Mouse (Mus musculus): ENCODE results near the gene Pappa2. TPM values are rescaled to one million over a fixed set of nuclear protein-coding genes. Genes with fewer than 3 reads are reported as not detected.

Gene Pappa2
- polyA plus RNA-seq, 1 experiment from 2014 or later, result 0.14 TPM

DNA sequence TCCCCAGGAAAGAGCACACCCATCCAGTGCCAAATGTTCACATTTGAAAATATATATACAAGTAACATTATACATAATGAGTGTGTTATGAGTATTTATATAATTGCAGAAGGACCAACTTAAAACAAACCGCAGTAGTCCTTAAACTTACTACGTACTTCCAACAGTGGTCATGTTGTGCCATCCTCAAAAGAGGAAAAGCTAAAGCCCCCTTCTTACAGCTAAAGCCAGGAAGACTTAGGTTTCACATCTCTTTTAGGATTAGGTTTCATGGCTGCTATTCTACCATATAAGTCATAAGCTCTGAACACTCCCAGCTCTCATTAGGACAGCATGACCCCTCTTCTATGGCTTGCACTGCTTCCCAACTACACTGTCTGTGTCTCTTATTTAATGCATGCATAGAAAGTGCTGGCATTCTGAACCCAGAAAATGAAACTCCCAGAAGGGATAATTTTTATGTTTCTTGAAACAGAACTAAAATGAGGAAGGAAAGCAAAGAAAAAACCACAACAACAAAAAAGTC lies 105.7 kb downstream of the Pappa2 start:
- H3K4me1 ChIP-seq (ENCODE audit: control insufficient read depth, insufficient read depth, low read length), result no peaks in the 10 kb centered on the region
- no peaks in the 10 kb centered on the region for H3K27me3 ChIP-seq (ENCODE audit: control insufficient read depth, insufficient read depth, low read length)
- no peak overlapping the region for H3K4me2 ChIP-seq
- no peak for ATAC-seq (replicated peaks; ENCODE audit: insufficient number of reproducible peaks, low FRiP score, low TSS enrichment)
- H3K4me3 ChIP-seq (ENCODE audit: low read depth, low read length), result no peak overlapping the region
- WGBS (ENCODE audit: insufficient replicate concordance), result 86% methylated on average over 2 of the region's 2 CpGs
- H3K27ac ChIP-seq (ENCODE audit: low read depth, low read length), result no peak overlapping the region
- H3K9me3 ChIP-seq (replicated peaks; ENCODE audit: control insufficient read depth, low read length), result no peaks in the 10 kb centered on the region
- no peak overlapping the region for H3K9ac ChIP-seq (ENCODE audit: low read depth, low read length)
- H3K36me3 ChIP-seq (ENCODE audit: control insufficient read depth, insufficient read depth, low read length), result no peaks in the 10 kb centered on the region

DNA sequence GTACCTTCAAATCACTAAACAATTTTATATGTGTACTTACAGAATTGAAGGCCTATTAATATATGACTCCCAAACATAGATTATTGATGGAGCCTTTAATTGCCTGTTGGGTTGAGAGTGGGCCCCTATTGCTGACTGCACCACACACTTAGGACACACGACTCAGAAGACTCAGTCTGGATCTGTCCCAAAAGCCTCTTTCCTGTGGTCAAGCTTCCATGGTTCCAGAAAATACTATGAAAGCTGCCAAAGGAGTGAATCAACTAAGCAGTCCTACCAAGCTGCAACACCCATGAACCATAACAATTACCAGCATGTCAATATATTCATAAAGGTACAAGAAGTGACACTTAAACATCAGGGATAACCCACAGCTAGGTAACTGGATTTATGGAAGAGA lies 106.7 kb downstream of the Pappa2 start:
- Histone ChIP-seq H3K9ac (ENCODE audit: low read depth, low read length) (no peak overlapping the region), H3K4me1 (ENCODE audit: control insufficient read depth, insufficient read depth, low read length) (no peaks in the 10 kb centered on the region), H3K4me2 (no peak overlapping the region), H3K27ac (ENCODE audit: low read depth, low read length) (no peak overlapping the region), H3K9me3 (replicated peaks; ENCODE audit: control insufficient read depth, low read length) (no peaks in the 10 kb centered on the region), H3K36me3 (ENCODE audit: control insufficient read depth, insufficient read depth, low read length) (no peaks in the 10 kb centered on the region), H3K27me3 (ENCODE audit: control insufficient read depth, insufficient read depth, low read length) (no peaks in the 10 kb centered on the region), H3K4me3 (ENCODE audit: low read depth, low read length) (no peak overlapping the region)
- no peak for ATAC-seq (replicated peaks; ENCODE audit: insufficient number of reproducible peaks, low FRiP score, low TSS enrichment)
- WGBS (ENCODE audit: insufficient replicate concordance), result 76% methylated on average over 1 of the region's 1 CpGs

DNA sequence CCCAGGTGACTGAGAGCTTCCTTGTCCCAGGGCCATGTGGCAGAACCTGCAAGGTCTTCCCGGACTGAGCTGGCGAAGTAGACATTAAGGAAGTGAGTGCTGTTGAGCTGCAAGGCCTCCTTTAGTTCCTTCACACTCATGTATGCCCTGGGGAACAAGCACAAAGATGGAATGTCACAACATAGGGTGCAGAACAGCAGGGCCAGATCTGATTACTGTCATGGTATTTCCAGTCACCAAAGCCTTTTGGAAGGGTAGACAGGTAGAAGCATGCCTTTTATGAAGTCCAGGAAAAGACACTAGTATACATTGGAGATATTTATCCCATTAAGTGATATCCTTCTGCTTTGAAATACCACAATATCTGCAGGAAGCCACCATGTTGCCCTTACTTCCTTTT lies 108.9 kb downstream of the Pappa2 start:
- Histone ChIP-seq H3K9me3 (replicated peaks; ENCODE audit: control insufficient read depth, low read length) (no peaks in the 10 kb centered on the region), H3K4me3 (ENCODE audit: low read depth, low read length) (no peak overlapping the region), H3K4me1 (ENCODE audit: control insufficient read depth, insufficient read depth, low read length) (no peaks in the 10 kb centered on the region), H3K27ac (ENCODE audit: low read depth, low read length) (no peak overlapping the region), H3K9ac (ENCODE audit: low read depth, low read length) (no peak overlapping the region), H3K27me3 (ENCODE audit: control insufficient read depth, insufficient read depth, low read length) (no peaks in the 10 kb centered on the region), H3K36me3 (ENCODE audit: control insufficient read depth, insufficient read depth, low read length) (no peaks in the 10 kb centered on the region), H3K4me2 (no peak overlapping the region)
- 66% methylated on average over 2 of the region's 2 CpGs for WGBS (ENCODE audit: insufficient replicate concordance)
- no peak for ATAC-seq (replicated peaks; ENCODE audit: insufficient number of reproducible peaks, low FRiP score, low TSS enrichment)

DNA sequence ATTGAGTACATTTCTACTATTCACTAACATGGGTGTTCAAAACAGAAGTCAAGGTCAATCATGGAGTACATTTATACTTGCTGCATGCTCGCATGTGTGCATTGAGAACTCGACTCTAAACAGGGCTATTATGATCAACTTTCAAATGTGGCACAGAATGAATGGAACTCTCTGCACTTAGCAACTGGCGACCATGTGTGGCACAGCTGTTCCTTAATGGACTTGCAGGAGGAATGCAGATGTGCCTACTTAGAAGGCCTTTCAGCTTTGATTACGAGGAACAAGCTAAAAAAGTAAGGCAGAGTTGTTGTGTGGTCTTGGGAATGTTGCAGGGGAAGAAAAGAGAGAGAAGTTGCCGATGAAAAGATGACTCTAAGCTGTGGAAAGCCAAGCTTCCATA lies 120.1 kb downstream of the Pappa2 start:
- Histone ChIP-seq H3K27me3 (ENCODE audit: control insufficient read depth, insufficient read depth, low read length) (no peaks in the 10 kb centered on the region), H3K4me1 (ENCODE audit: control insufficient read depth, insufficient read depth, low read length) (no peaks in the 10 kb centered on the region), H3K27ac (ENCODE audit: low read depth, low read length) (no peak overlapping the region), H3K9me3 (replicated peaks; ENCODE audit: control insufficient read depth, low read length) (no peaks in the 10 kb centered on the region), H3K36me3 (ENCODE audit: control insufficient read depth, insufficient read depth, low read length) (no peaks in the 10 kb centered on the region), H3K4me3 (ENCODE audit: low read depth, low read length) (no peak overlapping the region), H3K9ac (ENCODE audit: low read depth, low read length) (no peak overlapping the region), H3K4me2 (no peak overlapping the region)
- 75% methylated on average over 5 of the region's 5 CpGs for WGBS (ENCODE audit: insufficient replicate concordance)
- ATAC-seq (replicated peaks; ENCODE audit: insufficient number of reproducible peaks, low FRiP score, low TSS enrichment), result no peak

DNA sequence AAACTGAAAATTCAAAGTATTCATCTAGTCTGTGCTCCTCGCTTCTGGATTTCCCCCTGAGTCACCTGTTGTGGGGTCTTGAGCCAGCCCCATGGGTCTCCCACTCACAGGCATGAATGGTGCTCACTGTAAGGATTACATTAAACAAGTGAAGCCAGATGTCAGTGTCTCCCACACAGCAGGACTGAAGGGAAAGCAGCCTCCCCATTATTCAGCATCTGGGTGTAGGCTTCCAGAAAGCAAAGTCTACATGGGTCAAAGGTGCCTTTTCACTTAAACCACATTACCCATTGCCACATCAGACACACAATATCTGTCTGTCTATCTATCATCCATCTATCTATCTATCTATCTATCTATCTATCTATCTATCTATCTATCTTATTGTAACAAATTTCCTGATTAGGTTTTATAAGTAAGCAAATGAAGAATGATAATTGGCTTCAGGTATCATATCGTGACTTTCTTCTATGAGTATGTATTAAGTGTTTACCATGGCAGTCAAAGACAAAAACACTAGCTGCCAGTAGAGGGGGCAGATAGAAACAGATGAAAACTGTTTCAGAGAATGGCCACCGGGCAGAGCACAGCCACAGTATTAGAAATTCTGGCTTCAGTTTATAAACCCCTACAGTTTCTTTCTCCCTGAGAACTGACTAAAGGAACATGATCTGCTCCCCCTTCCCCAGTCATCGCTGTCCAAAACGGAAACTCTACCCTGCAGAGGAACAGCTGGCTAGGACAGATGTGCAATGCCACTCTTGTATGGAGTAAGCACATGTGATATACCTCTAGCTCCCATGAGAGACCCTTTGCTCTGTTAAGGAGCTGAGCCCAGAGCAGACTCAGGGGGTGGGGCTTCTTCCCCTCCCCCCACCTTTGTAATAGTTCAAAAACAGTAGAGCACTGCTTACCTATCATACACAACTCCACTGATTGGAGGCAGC lies 126.1 kb downstream of the Pappa2 start:
- Histone ChIP-seq H3K27me3 (ENCODE audit: control insufficient read depth, insufficient read depth, low read length) (no peaks in the 10 kb centered on the region), H3K9ac (ENCODE audit: low read depth, low read length) (no peak overlapping the region), H3K9me3 (replicated peaks; ENCODE audit: control insufficient read depth, low read length) (no peaks in the 10 kb centered on the region), H3K4me1 (ENCODE audit: control insufficient read depth, insufficient read depth, low read length) (no peaks in the 10 kb centered on the region), H3K36me3 (ENCODE audit: control insufficient read depth, insufficient read depth, low read length) (no peaks in the 10 kb centered on the region), H3K4me3 (ENCODE audit: low read depth, low read length) (no peak overlapping the region), H3K27ac (ENCODE audit: low read depth, low read length) (no peak overlapping the region), H3K4me2 (no peak overlapping the region)
- 68% methylated on average over 5 of the region's 5 CpGs for WGBS (ENCODE audit: insufficient replicate concordance)
- no peak for ATAC-seq (replicated peaks; ENCODE audit: insufficient number of reproducible peaks, low FRiP score, low TSS enrichment)

DNA sequence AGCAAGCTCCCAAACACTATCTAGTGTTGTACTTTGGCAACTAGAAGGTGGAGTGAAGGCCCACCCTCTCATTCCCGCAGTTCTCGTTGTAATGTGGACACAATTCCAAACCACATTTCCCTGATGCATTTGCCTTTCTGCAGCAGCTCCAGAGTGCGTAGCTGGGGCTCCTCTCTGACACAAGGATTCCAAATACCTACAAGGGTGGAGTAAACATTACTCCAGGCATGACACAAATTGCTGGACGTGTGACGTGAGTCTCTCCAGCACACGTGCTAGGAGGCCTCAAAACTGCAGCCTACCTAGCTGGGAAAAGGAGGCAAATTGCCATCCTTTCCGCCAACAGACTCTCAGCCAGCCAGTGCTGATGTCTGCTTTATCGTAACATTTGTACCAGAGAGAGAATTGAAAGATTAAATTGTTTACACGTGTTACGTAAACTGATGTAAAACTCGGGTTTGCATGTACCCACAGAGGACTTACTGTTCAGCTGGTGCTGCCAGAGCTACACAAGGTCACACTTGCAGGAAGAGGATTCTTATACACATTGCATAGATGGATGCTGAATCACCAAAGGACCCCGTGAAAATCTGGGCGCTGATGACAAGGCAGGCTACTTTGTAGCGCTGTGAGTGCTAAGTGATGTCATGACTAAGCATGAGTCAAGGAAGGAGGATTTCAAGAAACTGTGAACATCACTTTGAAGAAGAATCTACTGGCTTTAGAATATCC lies 127.3 kb downstream of the Pappa2 start:
- no peak overlapping the region for H3K4me3 ChIP-seq (ENCODE audit: low read depth, low read length)
- no peaks in the 10 kb centered on the region for H3K4me1 ChIP-seq (ENCODE audit: control insufficient read depth, insufficient read depth, low read length)
- no peak overlapping the region for H3K27ac ChIP-seq (ENCODE audit: low read depth, low read length)
- no peaks in the 10 kb centered on the region for H3K9me3 ChIP-seq (replicated peaks; ENCODE audit: control insufficient read depth, low read length)
- H3K27me3 ChIP-seq (ENCODE audit: control insufficient read depth, insufficient read depth, low read length), result no peaks in the 10 kb centered on the region
- H3K9ac ChIP-seq (ENCODE audit: low read depth, low read length), result no peak overlapping the region
- H3K36me3 ChIP-seq (ENCODE audit: control insufficient read depth, insufficient read depth, low read length), result no peaks in the 10 kb centered on the region
- no peak for ATAC-seq (replicated peaks; ENCODE audit: insufficient number of reproducible peaks, low FRiP score, low TSS enrichment)
- no peak overlapping the region for H3K4me2 ChIP-seq
- WGBS (ENCODE audit: insufficient replicate concordance), result 63% methylated on average over 14 of the region's 14 CpGs

DNA sequence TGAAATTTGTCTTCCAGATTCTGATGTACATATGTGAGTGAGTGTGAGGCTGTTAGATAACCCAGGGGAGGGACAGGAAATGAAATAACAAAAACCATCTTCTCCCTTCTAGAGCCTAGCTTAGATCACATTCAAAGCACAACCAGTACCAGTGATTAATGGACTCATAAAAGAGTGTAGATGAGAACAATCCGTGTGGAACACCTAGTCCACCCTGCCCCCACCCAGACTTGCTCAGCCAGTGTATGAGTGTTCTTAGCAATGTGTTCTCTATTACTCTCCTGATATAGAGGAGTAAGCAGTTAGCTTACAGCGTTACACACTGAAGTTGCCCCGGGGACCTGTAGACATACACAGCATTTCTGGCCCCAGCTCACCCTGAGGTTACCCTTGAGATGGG lies 129.8 kb downstream of the Pappa2 start:
- ATAC-seq (replicated peaks; ENCODE audit: insufficient number of reproducible peaks, low FRiP score, low TSS enrichment), result no peak
- no peaks in the 10 kb centered on the region for H3K27me3 ChIP-seq (ENCODE audit: control insufficient read depth, insufficient read depth, low read length)
- no peak overlapping the region for H3K9ac ChIP-seq (ENCODE audit: low read depth, low read length)
- H3K4me2 ChIP-seq, result no peak overlapping the region
- WGBS (ENCODE audit: insufficient replicate concordance), result 70% methylated on average over 3 of the region's 3 CpGs
- H3K36me3 ChIP-seq (ENCODE audit: control insufficient read depth, insufficient read depth, low read length), result no peaks in the 10 kb centered on the region
- no peaks in the 10 kb centered on the region for H3K9me3 ChIP-seq (replicated peaks; ENCODE audit: control insufficient read depth, low read length)
- H3K27ac ChIP-seq (ENCODE audit: low read depth, low read length), result no peak overlapping the region
- no peak overlapping the region for H3K4me3 ChIP-seq (ENCODE audit: low read depth, low read length)
- no peaks in the 10 kb centered on the region for H3K4me1 ChIP-seq (ENCODE audit: control insufficient read depth, insufficient read depth, low read length)

DNA sequence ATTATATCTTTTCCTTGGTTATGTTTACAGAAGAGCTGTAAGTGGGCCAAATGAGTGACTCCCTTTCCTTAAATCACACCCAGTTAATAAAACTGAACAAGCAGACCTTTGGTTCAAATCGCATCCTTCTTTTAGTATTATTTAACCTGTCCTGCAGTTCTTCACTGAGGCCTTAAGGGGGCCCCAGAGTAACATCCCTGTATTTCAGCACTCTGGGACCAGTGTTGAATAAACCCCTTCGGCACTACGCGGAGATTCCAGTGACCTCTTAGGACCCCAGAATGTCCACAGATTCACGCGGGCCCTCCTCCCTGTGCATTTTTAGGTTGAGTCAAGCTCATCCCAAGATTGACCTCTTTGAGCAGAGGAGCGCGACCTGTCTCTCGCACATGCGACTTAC lies 135.7 kb downstream of the Pappa2 start:
- no peak overlapping the region for H3K27ac ChIP-seq (ENCODE audit: low read depth, low read length)
- no peaks in the 10 kb centered on the region for H3K4me1 ChIP-seq (ENCODE audit: control insufficient read depth, insufficient read depth, low read length)
- H3K4me3 ChIP-seq (ENCODE audit: low read depth, low read length), result no peak overlapping the region
- 68% methylated on average over 10 of the region's 10 CpGs for WGBS (ENCODE audit: insufficient replicate concordance)
- H3K9me3 ChIP-seq (replicated peaks; ENCODE audit: control insufficient read depth, low read length), result no peaks in the 10 kb centered on the region
- H3K9ac ChIP-seq (ENCODE audit: low read depth, low read length), result no peak overlapping the region
- no peak for ATAC-seq (replicated peaks; ENCODE audit: insufficient number of reproducible peaks, low FRiP score, low TSS enrichment)
- H3K27me3 ChIP-seq (ENCODE audit: control insufficient read depth, insufficient read depth, low read length), result no peaks in the 10 kb centered on the region
- H3K36me3 ChIP-seq (ENCODE audit: control insufficient read depth, insufficient read depth, low read length), result no peaks in the 10 kb centered on the region
- no peak overlapping the region for H3K4me2 ChIP-seq

All from heart, embryonic 11.5 days (tissue).